Mouse (Mus musculus): ENCODE measurements at regions not wholly inside any gene's neighbourhood (a gene's known extent, or its start where the extent isn't known, plus 50 kb on each side); places are given as distances from the start of the nearest gene placed in this dataset.

DNA sequence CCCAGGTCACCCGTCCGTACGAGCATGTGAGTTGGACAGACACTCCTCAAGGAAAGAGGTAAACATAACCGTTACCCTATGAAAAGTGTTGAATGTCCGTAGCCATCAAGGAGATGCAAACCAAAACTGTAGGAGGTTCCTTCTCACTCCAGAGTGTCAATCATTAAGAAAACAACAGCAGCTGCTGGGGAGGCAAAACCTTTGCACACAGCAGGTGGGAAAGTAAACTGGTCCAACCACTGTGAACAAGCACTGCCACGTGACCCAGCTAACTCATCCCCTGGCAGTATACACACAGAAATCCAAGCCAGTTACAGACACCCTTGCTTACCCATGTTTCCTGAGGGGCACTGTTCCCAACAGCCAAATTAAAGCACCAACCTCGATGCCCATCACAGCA is 54.7 kb upstream of the Irx5 start:
- DNase-seq (ENCODE audit: low spot score in 2 of 2): no peak

- no peak for DNase-seq (ENCODE audit: low spot score in 2 of 2)
Observed at GRCm38 (mm10) chr8:92301029-92301428, 56.4 kb upstream of the Irx5 start.

- no peak for DNase-seq (ENCODE audit: low spot score in 2 of 2)
Observed at GRCm38 (mm10) chr8:92286841-92287811, 70.3 kb upstream of the Irx5 start.

DNA sequence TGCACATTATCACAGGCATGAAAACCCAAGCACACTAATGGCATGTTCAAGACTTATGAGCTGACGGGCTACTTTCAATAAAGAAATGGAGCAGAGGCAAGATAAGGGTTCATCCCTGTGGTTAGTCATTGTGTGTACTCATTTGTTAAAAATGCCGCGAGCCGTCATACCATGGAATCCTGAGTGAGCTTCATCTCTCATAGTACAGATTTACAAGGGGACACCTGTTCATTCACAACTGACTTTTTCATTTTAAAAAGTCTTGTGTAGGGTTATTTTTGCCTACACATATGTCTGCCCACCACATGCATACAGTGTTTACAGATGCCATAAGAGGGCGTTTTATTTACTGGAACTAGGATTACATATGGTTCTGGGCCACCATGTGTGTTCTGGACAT is 81.7 kb upstream of the Irx5 start:
- no peak for DNase-seq (ENCODE audit: low spot score in 2 of 2)

GRCm38 (mm10) chr8:92272726-92273125 is 84.7 kb upstream of the Irx5 start:
- no peak for DNase-seq (ENCODE audit: low spot score in 2 of 2)

GRCm38 (mm10) chr8:92272073-92272472 is 85.4 kb upstream of the Irx5 start:
- DNase-seq (ENCODE audit: low spot score in 2 of 2): no peak

DNA sequence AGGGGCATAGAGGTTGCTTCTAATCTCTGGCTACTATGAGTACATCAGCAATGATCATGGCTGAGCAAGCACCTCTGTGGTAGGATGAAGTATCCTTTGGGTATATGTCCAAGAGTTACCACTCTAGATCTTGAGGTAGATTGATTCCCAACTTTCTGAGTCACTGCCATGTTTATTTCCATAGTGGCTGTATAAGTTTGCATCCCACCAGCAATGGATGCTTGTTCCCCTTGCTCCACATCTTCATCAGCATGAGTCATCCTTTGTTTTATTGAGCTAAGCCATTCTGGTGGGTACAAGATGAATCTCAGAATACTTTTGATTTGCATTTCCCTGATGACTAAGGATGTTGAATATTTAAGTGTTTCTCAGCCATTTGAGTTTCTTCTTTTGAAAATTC is 86.8 kb upstream of the Irx5 start:
- DNase-seq (ENCODE audit: low spot score in 2 of 2): no peak

DNA sequence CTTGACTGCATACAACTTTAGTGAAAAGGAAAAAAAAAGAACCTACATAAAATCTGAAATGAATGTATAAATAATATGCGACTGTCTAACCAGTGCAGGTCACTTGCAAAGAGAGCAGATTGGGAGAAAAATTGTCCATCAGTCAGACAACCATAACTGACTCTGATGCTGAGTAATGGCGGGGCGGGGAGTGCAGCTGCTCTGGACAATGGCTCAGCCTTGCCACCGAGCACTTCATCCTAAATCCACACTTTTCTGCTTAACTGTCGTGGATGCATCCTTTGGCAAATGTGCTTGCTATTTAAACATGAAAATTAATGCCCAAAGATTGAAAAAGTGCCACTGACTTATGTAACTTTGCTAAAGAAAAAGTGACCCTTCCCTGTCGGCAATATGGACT is 90.0 kb upstream of the Irx5 start:
- no peak for DNase-seq (ENCODE audit: low spot score in 2 of 2)

- DNase-seq (ENCODE audit: low spot score in 2 of 2): no peak
Observed at GRCm38 (mm10) chr8:92260056-92260455, 97.4 kb upstream of the Irx5 start.

GRCm38 (mm10) chr8:92258258-92258657 is 99.2 kb upstream of the Irx5 start:
- DNase-seq (ENCODE audit: low spot score in 2 of 2): no peak

GRCm38 (mm10) chr8:92252597-92253375 is 104.6 kb upstream of the Irx5 start:
- DNase-seq (ENCODE audit: low spot score in 2 of 2): peak; percentile 25 to 66

- DNase-seq (ENCODE audit: low spot score in 2 of 2): no peak
Observed at GRCm38 (mm10) chr8:92246301-92246700, 111.1 kb upstream of the Irx5 start.

DNA sequence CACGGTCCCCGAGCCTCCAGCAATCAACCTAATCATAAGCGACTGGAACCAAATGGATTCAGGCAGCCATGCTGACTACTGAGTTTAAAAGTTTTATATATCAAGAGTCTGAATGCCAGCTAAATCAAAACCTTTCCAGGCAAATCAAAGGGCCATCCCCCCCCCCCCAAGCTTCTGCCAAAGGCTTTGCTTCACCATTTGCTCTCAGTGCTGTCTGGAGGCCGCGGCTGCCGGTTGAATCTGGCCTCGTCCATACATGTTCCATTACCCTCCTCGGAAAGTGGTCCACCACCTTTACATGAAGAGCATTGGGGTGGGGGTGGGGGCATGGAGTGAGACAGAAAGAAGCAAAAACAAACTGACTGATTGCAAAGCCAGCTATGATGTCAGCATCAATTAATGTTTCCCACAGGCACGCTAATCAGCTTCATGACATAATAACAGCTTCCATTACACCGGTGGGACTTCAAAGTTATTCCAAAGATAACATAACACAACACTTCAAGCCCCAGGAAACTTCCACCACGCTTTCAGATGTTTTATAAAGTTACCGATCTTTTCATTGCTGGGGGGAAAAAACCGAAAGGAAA is 116.6 kb upstream of the Irx5 start:
- DNase-seq (ENCODE audit: low spot score in 2 of 2): no peak

DNA sequence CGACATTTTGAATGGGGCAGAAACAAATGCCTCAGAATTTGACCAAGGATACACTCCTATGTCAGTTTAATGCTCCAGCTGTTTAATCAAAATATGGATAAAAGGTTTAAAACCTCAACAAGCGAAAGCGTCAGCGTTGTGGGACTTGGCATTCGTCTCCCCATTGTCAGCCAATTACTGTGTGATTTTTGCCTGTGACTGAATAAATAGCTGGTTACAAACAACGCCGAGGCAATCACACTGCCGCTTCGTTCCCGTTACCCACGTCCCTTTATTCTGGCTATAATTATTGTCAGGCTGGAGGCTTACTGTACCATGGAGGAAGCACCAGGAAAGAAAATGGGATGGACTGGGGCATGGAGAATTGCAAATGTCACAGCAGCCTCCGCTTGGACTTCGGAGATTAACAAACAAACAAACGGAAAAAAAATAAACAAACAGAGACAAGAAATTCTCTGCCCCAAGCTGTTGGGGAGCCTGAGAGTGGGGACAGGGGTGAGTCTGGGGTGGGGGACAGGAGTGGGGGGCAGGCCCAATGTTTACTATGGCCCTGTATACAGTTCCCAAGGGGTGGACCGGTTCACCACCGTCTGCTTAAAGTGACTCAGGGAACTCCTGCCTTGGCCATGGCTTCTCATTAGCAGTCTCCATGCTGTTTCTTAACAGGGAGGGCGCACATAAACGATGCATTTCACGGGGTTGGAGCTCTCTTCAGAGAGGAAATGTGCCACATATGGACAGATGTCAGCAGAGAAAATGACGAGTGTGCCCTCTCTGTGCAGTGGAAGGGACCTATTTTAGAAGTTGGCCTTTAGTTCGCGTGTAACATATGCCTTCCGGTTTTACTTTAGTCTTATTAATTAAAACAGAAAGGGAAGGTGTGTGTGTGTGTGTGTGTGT is 125.8 kb upstream of the Irx5 start:
- DNase-seq (ENCODE audit: low spot score in 2 of 2): no peak

DNA sequence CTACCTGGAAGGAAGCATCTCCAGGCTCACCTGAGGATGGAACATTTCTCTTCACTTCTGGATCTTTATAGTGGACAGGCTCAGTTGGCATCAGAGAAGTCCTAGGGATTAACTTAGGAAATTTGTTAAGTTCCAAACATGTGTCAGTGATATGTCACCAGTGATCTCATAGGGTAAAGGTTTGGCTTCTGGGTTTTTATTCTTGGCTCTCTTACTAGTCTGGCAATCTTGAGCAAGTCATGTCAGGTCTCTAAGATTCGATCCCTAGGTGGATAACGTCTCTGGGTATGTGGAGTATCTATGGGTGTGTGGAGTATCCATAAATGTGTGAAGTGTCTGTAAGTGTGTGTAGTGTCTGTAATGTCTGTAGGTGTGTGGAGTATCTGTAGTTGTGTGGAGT is 127.9 kb upstream of the Irx5 start:
- DNase-seq (ENCODE audit: low spot score in 2 of 2): no peak

DNA sequence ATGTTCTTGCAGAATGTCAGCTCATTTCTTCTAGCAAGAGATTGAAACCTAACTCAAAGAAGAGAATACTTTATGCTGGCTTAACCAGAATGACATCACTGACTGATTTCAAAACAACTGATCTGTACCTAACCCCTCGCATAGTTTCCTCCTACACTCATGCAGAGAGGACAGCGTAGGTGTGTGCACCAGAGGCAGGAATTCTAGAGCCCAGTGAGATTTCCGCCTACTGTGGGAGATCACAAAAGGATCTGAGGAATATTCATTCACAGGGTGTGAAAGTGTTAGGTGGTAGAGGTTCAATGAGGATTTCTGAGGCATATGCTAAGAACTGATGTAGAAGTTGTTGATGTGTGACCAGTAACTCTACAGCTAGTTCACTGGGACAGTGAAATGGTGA is 132.5 kb upstream of the Irx5 start:
- DNase-seq (ENCODE audit: low spot score in 2 of 2): no peak

DNA sequence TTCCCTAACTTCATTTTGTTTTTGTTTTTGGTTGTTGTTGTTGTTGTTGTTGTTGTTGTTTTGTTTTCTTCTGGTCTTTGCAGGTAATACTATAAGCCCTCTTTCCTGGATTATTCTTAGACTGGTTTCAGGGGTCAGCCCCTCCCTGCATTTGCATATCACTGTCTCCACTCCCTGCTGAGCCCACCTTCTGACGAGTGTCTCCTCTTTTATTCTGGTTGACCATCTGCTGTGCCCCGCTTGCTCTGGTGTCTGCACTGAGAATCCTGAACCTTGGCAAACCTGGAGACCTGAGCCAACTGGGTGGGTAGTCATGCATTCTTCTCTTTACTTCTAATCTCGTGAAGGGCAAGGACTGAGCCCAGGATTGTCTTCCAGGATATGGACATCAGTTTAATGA is 134.4 kb upstream of the Irx5 start:
- no peak for DNase-seq (ENCODE audit: low spot score in 2 of 2)

GRCm38 (mm10) chr8:92219181-92219890 is 138.1 kb upstream of the Irx5 start:
- DNase-seq (ENCODE audit: low spot score in 2 of 2): no peak

- no peak for DNase-seq (ENCODE audit: low spot score in 2 of 2)
Observed at GRCm38 (mm10) chr8:92217521-92217920, 139.9 kb upstream of the Irx5 start.

DNA sequence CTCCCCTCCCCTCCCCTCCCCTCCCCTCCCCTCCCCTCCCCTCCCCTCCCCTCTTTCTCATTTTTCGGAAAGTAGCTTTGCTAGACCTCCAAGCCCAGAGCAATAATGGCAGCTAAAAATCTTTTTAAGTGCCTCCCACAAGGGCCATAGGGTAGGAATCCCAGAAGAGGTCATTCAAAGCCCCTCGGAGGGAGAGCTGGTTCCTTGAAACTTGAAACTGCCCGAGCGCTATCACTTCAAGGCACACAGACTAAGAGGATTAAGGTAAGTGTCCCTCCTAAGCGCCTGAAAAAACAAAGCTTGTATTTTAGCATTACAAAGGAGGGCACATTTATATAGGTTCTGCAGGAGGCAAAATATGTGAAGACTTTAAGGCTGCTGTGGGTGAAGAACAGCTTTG is 141.2 kb upstream of the Irx5 start:
- DNase-seq (ENCODE audit: low spot score in 2 of 2): no peak
